Mouse (Mus musculus) megakaryocyte-erythroid progenitor cell, adult 5 weeks (primary cell): Measurements from ENCODE around the gene Nptx2. TPM values are rescaled to one million over a fixed set of nuclear protein-coding genes. Genes with fewer than 3 reads are reported as not detected.

Source experiments
- polyA plus RNA-seq: library from polyadenylated mRNA; stranded (reverse); fragments of >175 nt; gene quantifications from 2 replicates; pipeline ENCODE4 v1.2.3, GENCODE M21; 2012

Gene Nptx2
- 0.07 and 0.10 TPM in 2 replicates for polyA plus RNA-seq

GRCm38 (mm10) chr5:144545653-144546422, at the start of gene Nptx2:
TSS of gene Nptx2 (plus strand) at chr5:144545902.

Other genes starting within 250 kb of the Nptx2 start
- 0.03 TPM in 1 of 2 replicates, not detected in the other for gene Baiap2l1, start 187.8 kb upstream of the Nptx2 start, polyA plus RNA-seq
- 0.08 and 0.16 TPM in 2 replicates for gene Tmem130, start 215.9 kb downstream of the Nptx2 start, polyA plus RNA-seq
- gene Trrap, start 221.8 kb downstream of the Nptx2 start, polyA plus RNA-seq, result 40.4 and 53.4 TPM in 2 replicates